8 mouse cellular contexts compared by ENCODE assay signal in the genomic region with DNA sequence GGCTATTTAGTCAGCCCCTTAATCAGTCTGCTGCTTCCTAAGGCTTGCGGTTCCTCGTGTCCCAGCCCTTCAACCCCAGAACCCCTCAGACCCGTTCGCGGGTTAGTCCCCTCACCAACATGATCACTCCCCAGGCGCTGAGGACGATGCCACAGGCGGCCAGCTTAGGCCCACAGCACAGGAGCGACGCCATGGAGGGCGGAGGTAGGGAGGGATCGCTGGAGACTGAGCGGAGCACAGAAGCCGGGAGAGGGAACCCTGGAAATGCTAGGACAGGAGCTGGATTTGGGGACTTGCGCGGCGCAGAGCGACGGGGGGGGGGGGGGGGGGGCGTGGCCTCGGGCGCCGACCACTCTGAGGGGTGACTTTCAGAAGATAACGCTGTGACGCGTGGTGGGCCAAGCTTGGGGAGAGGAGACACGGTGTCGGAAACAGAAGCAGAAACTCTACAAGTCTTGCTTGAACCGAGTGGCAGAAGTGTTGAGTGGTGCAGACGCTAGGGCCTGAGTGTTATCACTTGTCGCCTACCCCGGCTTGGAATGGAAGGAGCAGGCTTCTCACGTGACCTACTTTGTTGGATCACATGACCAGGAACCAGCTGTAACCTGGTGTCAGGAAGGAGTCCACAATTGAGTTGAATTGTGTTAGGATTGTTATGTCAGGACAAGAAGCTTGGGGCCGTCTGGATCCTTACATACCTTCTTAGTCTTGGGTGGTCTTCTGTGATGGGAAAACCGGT. TPM values are rescaled to one million over a fixed set of nuclear protein-coding genes. Genes with fewer than 3 reads are reported as not detected.
A peak's percentile ranks its signal among the peaks of the same experiment; 100 is the strongest.
DNase-seq lines count a peak whose midpoint lies in the region; ATAC-seq and TF ChIP-seq lines count a peak whose summit lies in the region.

Gene Gm21988, minus strand, starts transcription at position 290 of the 739 bp plus-strand sequence.
Gene Rnasek, minus strand, starts transcription at position 302 of the 739 bp plus-strand sequence.

- no peak for TF ChIP-seq CTCF in spleen, adult 2 months (IDR thresholded peaks at IDR 0.05; ENCODE audit: extremely low read depth, insufficient read depth, insufficient read length, insufficient replicate concordance)

- 0% methylated on average over 29 of the region's 35 CpGs for WGBS in embryonic facial prominence, embryonic 12.5 days
- under 1% methylated on average over 25 of the region's 35 CpGs for WGBS in limb, embryonic 14.5 days
- 0% methylated on average over 26 of the region's 35 CpGs for WGBS in midbrain, embryonic 16.5 days
- under 1% methylated on average over 31 of the region's 35 CpGs for WGBS in spleen, adult 2 months

- peak within 1 kb of the TSS; percentile 88 for H3K4me3 ChIP-seq in embryonic facial prominence, embryonic 12.5 days
- peak within 1 kb of the TSS; percentile 67 for H3K4me3 ChIP-seq in limb, embryonic 14.5 days (replicated peaks; ENCODE audit: low read length)
- H3K4me3 ChIP-seq in midbrain, embryonic 16.5 days (ENCODE audit: low read depth, low read length): peak within 1 kb of the TSS; percentile 94
- H3K4me3 ChIP-seq in spleen, adult 2 months (ENCODE audit: extremely low read depth, insufficient read depth, insufficient read length): peak within 1 kb of the TSS; percentile 99

- H3K4me1 ChIP-seq in embryonic facial prominence, embryonic 12.5 days: peaks cover 25% of the 10 kb centered on the region
- H3K4me1 ChIP-seq in limb, embryonic 14.5 days (ENCODE audit: control insufficient read depth, insufficient read depth, low read length): peaks cover 20% of the 10 kb centered on the region
- peaks cover 25% of the 10 kb centered on the region for H3K4me1 ChIP-seq in midbrain, embryonic 16.5 days (ENCODE audit: control insufficient read depth, insufficient read depth, low read length)
- peaks cover 6% of the 10 kb centered on the region; the same call in 1 of the 2 replicates for H3K4me1 ChIP-seq in spleen, adult 2 months (ENCODE audit: control insufficient read depth, insufficient read depth, insufficient read length)

- DNase-seq in 3134 (ENCODE audit: extremely low read depth, insufficient read length, low spot score): peak; percentile 85
- peak; percentile 83 for DNase-seq in adrenal gland, postnatal 14 days
- DNase-seq in heart, adult 9 months (ENCODE audit: low spot score in 2 of 2): peak; percentile 83 to 90
- peak; percentile 92 for DNase-seq in kidney, adult 9 months
- peak; percentile 90 for DNase-seq in limb, embryonic 14.5 days (ENCODE audit: low spot score)
- DNase-seq in spleen, adult 2 months (ENCODE audit: low read depth in 1 of 2, low spot score in 2 of 2): peak; percentile 70 to 80

- peak; percentile 13; the same call in 1 of the 2 replicates for ATAC-seq in embryonic facial prominence, embryonic 12.5 days (ENCODE audit: insufficient number of reproducible peaks, insufficient read depth, low FRiP score, low TSS enrichment)
- ATAC-seq in limb, embryonic 14.5 days (ENCODE audit: low FRiP score, low read depth): peak; percentile 60
- peak; percentile 37 for ATAC-seq in midbrain, embryonic 16.5 days

- no peaks in the 10 kb centered on the region for H3K27me3 ChIP-seq in embryonic facial prominence, embryonic 12.5 days
- no peaks in the 10 kb centered on the region for H3K27me3 ChIP-seq in limb, embryonic 14.5 days (ENCODE audit: control insufficient read depth, insufficient read depth, low read length)
- no peaks in the 10 kb centered on the region; the same call in 1 of the 2 replicates for H3K27me3 ChIP-seq in midbrain, embryonic 16.5 days (ENCODE audit: control insufficient read depth, insufficient read depth, low read depth, low read length)
- H3K27me3 ChIP-seq in spleen, adult 2 months (ENCODE audit: control insufficient read depth, insufficient read depth, low read length): no peaks in the 10 kb centered on the region

- no peaks in the 10 kb centered on the region for H3K9me3 ChIP-seq in embryonic facial prominence, embryonic 12.5 days
- no peaks in the 10 kb centered on the region for H3K9me3 ChIP-seq in limb, embryonic 14.5 days (ENCODE audit: control insufficient read depth, low read length)
- no peaks in the 10 kb centered on the region for H3K9me3 ChIP-seq in midbrain, embryonic 16.5 days (replicated peaks; ENCODE audit: control insufficient read depth, low read length, poor library complexity, severe bottlenecking)

- H3K4me2 ChIP-seq in embryonic facial prominence, embryonic 12.5 days (replicated peaks): peak within 1 kb of the TSS; percentile 86
- H3K4me2 ChIP-seq in limb, embryonic 14.5 days (replicated peaks; ENCODE audit: low read depth, low read length, severe bottlenecking): peak within 1 kb of the TSS; percentile 88
- peak within 1 kb of the TSS; percentile 99 for H3K4me2 ChIP-seq in midbrain, embryonic 16.5 days (ENCODE audit: low read length)

- H3K36me3 ChIP-seq in embryonic facial prominence, embryonic 12.5 days: peaks cover 14% of the 10 kb centered on the region
- H3K36me3 ChIP-seq in limb, embryonic 14.5 days (ENCODE audit: control insufficient read depth, insufficient read depth, low read length): peaks cover 14% of the 10 kb centered on the region
- peaks cover 9% of the 10 kb centered on the region for H3K36me3 ChIP-seq in midbrain, embryonic 16.5 days (ENCODE audit: control insufficient read depth, insufficient read depth, low read length)
- H3K36me3 ChIP-seq in spleen, adult 2 months (ENCODE audit: control insufficient read depth, insufficient read depth, low read length): peaks cover 5% of the 10 kb centered on the region

- no peak for TF ChIP-seq POLR2A in limb, embryonic 14.5 days (IDR thresholded peaks at IDR 0.05; ENCODE audit: borderline replicate concordance, extremely low read depth, insufficient read depth, insufficient read length)
- TF ChIP-seq POLR2A in spleen, adult 2 months (IDR thresholded peaks at IDR 0.05; ENCODE audit: low read depth, low read length): peak; percentile 64

- H3K27ac ChIP-seq in embryonic facial prominence, embryonic 12.5 days: peak within 1 kb of the TSS; percentile 92
- peak within 1 kb of the TSS; percentile 74 for H3K27ac ChIP-seq in limb, embryonic 14.5 days (replicated peaks; ENCODE audit: low read depth, low read length)
- H3K27ac ChIP-seq in midbrain, embryonic 16.5 days (ENCODE audit: low read length): peak within 1 kb of the TSS; percentile 91
- peak within 1 kb of the TSS; percentile 94 for H3K27ac ChIP-seq in spleen, adult 2 months (ENCODE audit: insufficient read depth, low read length)

- peak within 1 kb of the TSS; percentile 81 for H3K9ac ChIP-seq in embryonic facial prominence, embryonic 12.5 days
- peak within 1 kb of the TSS; percentile 75 for H3K9ac ChIP-seq in limb, embryonic 14.5 days (ENCODE audit: low read depth, low read length, severe bottlenecking)
- H3K9ac ChIP-seq in midbrain, embryonic 16.5 days (ENCODE audit: low read depth, low read length): peak within 1 kb of the TSS; percentile 95

RNA-seq across cellular contexts. Expression of gene Gm21988, which starts in this region (rescaled TPM):
- 3.6 and 5.4 TPM in 2 replicates for total RNA-seq in adrenal gland, postnatal 14 days (2021)
- 9.9 and 13.2 TPM in 2 replicates for polyA plus RNA-seq in embryonic facial prominence, embryonic 12.5 days (2016; fragmentation: Nextera tagmentation; extraction: Ambion mirVana)
- 15.1 and 15.7 TPM in 2 replicates for polyA plus RNA-seq in limb, embryonic 14.5 days (2012; rRNA removed)
- 12.9 and 13.1 TPM in 2 replicates for polyA plus RNA-seq in limb, embryonic 14.5 days (2014; fragmentation: Nextera tagmentation; extraction: Ambion mirVana)
- 12.0 and 12.7 TPM in 2 replicates for polyA plus RNA-seq in midbrain, embryonic 16.5 days (2015; fragmentation: Nextera tagmentation; extraction: Ambion mirVana)
- polyA plus RNA-seq in spleen, adult 2 months (2012; rRNA removed): 5.1 and 5.8 TPM in 2 replicates

RNA-seq across cellular contexts. Expression of gene Rnasek, which starts in this region (rescaled TPM):
- total RNA-seq in adrenal gland, postnatal 14 days (2021): 215 and 239 TPM in 2 replicates
- 136 and 148 TPM in 2 replicates for polyA plus RNA-seq in embryonic facial prominence, embryonic 12.5 days (2016; fragmentation: Nextera tagmentation; extraction: Ambion mirVana)
- polyA plus RNA-seq in limb, embryonic 14.5 days (2012; rRNA removed): 54.0 and 63.2 TPM in 2 replicates
- polyA plus RNA-seq in limb, embryonic 14.5 days (2014; fragmentation: Nextera tagmentation; extraction: Ambion mirVana): 171 and 176 TPM in 2 replicates
- 368 and 379 TPM in 2 replicates for polyA plus RNA-seq in midbrain, embryonic 16.5 days (2015; fragmentation: Nextera tagmentation; extraction: Ambion mirVana)
- 83.7 and 101 TPM in 2 replicates for polyA plus RNA-seq in spleen, adult 2 months (2012; rRNA removed)

Comparison
In these comparisons a context has a peak if more than half of its experiments do, and no peak if none do; other contexts are left out.
1. Peak in every context shown above with its lines: DNase-seq, ATAC-seq, H3K4me3 ChIP-seq and H3K27ac ChIP-seq.